Mouse (Mus musculus) splenic B cell, adult 2 months (primary cell): ENCODE data around the gene Mycn.

Source experiments
- DNase-seq: peaks from one replicate; pipeline ENCODE4 v3.0.0-alpha.2; 2011; ENCODE audit warnings: low read depth, low spot score
- H3K27me3 ChIP-seq: 2 replicates; pipeline ENCODE4 v1.6.1; 2012; ENCODE audit warnings: mild to moderate bottlenecking, low read length, moderate library complexity, mixed read lengths; ENCODE audit not compliant: control insufficient read depth, poor library complexity, insufficient read depth, severe bottlenecking
- H3K36me3 ChIP-seq: 2 replicates; pipeline ENCODE4 v1.6.1; 2012; ENCODE audit warnings: mild to moderate bottlenecking, low read length, moderate library complexity, mixed read lengths; ENCODE audit not compliant: control insufficient read depth, poor library complexity, insufficient read depth, severe bottlenecking

Mycn gene

GRCm38 (mm10) chr12:12941661-12942363, at the start of gene Mycn:
Gene Mycn (minus strand): TSS chr12:12941914.
- Histone ChIP-seq H3K36me3 (no peaks in the 10 kb centered on the region), H3K27me3 (peaks cover 6% of the 10 kb centered on the region; the same call in 1 of the 2 replicates)
- DNase-seq = peak; percentile 40

- Histone ChIP-seq H3K36me3 (no peaks in the 10 kb centered on the region), H3K27me3 (no peaks in the 10 kb centered on the region)
These were observed 45.7 kb upstream of the Mycn start for GRCm38 (mm10) chr12:12987376-12987775.

GRCm38 (mm10) chr12:12986612-12987206, 45.0 kb upstream of the Mycn start:
- Histone ChIP-seq H3K27me3 (no peaks in the 10 kb centered on the region), H3K36me3 (no peaks in the 10 kb centered on the region)
- DNase-seq = no peak

More at GRCm38 (mm10) chr12:12987376-12987775, 45.7 kb upstream of the Mycn start:
- DNase-seq = no peak

GRCm38 (mm10) chr12:12983032-12983431, 41.3 kb upstream of the Mycn start:
- H3K27me3 ChIP-seq = no peaks in the 10 kb centered on the region
- no peaks in the 10 kb centered on the region for H3K36me3 ChIP-seq
- no peak for DNase-seq

GRCm38 (mm10) chr12:12975397-12975796, 33.7 kb upstream of the Mycn start:
- H3K36me3 ChIP-seq = no peaks in the 10 kb centered on the region
- no peaks in the 10 kb centered on the region for H3K27me3 ChIP-seq
- DNase-seq = no peak

GRCm38 (mm10) chr12:12972756-12973435, 31.2 kb upstream of the Mycn start:
- H3K36me3 ChIP-seq = no peaks in the 10 kb centered on the region
- no peak for DNase-seq
- H3K27me3 ChIP-seq = no peaks in the 10 kb centered on the region

- H3K27me3 ChIP-seq = no peaks in the 10 kb centered on the region
- no peak for DNase-seq
- H3K36me3 ChIP-seq = no peaks in the 10 kb centered on the region
These were observed 26.2 kb upstream of the Mycn start for GRCm38 (mm10) chr12:12967946-12968345.

GRCm38 (mm10) chr12:12964856-12965255, 23.1 kb upstream of the Mycn start:
- H3K36me3 ChIP-seq = no peaks in the 10 kb centered on the region
- DNase-seq = no peak
- no peaks in the 10 kb centered on the region for H3K27me3 ChIP-seq

GRCm38 (mm10) chr12:12947606-12948005, 5.9 kb upstream of the Mycn start:
- Histone ChIP-seq H3K27me3 (no peaks in the 10 kb centered on the region), H3K36me3 (no peaks in the 10 kb centered on the region)
- no peak for DNase-seq

GRCm38 (mm10) chr12:12943288-12943687, 1.6 kb upstream of the Mycn start:
- peaks cover 3% of the 10 kb centered on the region; the same call in 1 of the 2 replicates for H3K27me3 ChIP-seq
- no peaks in the 10 kb centered on the region for H3K36me3 ChIP-seq
- no peak for DNase-seq

GRCm38 (mm10) chr12:12942364-12943050, 793 bp upstream of the Mycn start:
- Histone ChIP-seq H3K36me3 (no peaks in the 10 kb centered on the region), H3K27me3 (peaks cover 6% of the 10 kb centered on the region; the same call in 1 of the 2 replicates)
- DNase-seq = peak; percentile 76

- H3K27me3 ChIP-seq = peaks cover 6% of the 10 kb centered on the region; the same call in 1 of the 2 replicates
- peak; percentile 2 for DNase-seq
- no peaks in the 10 kb centered on the region for H3K36me3 ChIP-seq
These were observed 597 bp downstream of the Mycn start for GRCm38 (mm10) chr12:12941129-12941504.

GRCm38 (mm10) chr12:12940466-12941128, 1.1 kb downstream of the Mycn start:
- peak; percentile 22 for DNase-seq
- Histone ChIP-seq H3K36me3 (no peaks in the 10 kb centered on the region), H3K27me3 (peaks cover 6% of the 10 kb centered on the region; the same call in 1 of the 2 replicates)
